Comparison of ENCODE assay signal across 8 mouse cellular contexts in genomic region chr14:25108701-25109290, GRCm38 (mm10).
DNase-seq lines count a peak whose midpoint lies in the region; ATAC-seq and TF ChIP-seq lines count a peak whose summit lies in the region.

No protein-coding gene starts in this region.

- peaks cover 3% of the 10 kb centered on the region for H3K27me3 ChIP-seq in E14TG2a.4 (ENCODE audit: insufficient read depth, low read length)
- H3K27me3 ChIP-seq in forebrain, embryonic 11.5 days (ENCODE audit: control insufficient read depth, insufficient read depth, low read length), result no peaks in the 10 kb centered on the region
- H3K27me3 ChIP-seq in kidney, embryonic 16.5 days (ENCODE audit: insufficient read depth, low read length), result no peaks in the 10 kb centered on the region
- no peaks in the 10 kb centered on the region for H3K27me3 ChIP-seq in stomach, postnatal 0 days (ENCODE audit: control insufficient read depth, insufficient read depth, low read length)

- peak overlapping the region; percentile 97 for H3K27ac ChIP-seq in forebrain, embryonic 11.5 days (ENCODE audit: low read depth, low read length)
- peak overlapping the region; percentile 97 for H3K27ac ChIP-seq in kidney, embryonic 16.5 days (ENCODE audit: low read length)
- 0 out of 2 replicates have a peak overlapping the region, but pooled peaks have one; percentile 2 for H3K27ac ChIP-seq in stomach, postnatal 0 days (replicated peaks)

- peak; percentile 96 for ATAC-seq in forebrain, embryonic 11.5 days (replicated peaks; ENCODE audit: low FRiP score)
- ATAC-seq in kidney, embryonic 16.5 days (ENCODE audit: low FRiP score, low TSS enrichment), result peak; percentile 96
- ATAC-seq in stomach, postnatal 0 days (ENCODE audit: low FRiP score, low TSS enrichment), result peak; percentile 57; the same call in 1 of the 2 replicates

- H3K9ac ChIP-seq in forebrain, embryonic 11.5 days (ENCODE audit: low read length), result peak overlapping the region; percentile 72
- H3K9ac ChIP-seq in kidney, embryonic 16.5 days (replicated peaks; ENCODE audit: low read length), result peak overlapping the region; percentile 65
- H3K9ac ChIP-seq in stomach, postnatal 0 days (ENCODE audit: low read length), result peak overlapping the region; percentile 43; the same call in 1 of the 2 replicates

- no peak for TF ChIP-seq CTCF in E14TG2a.4 (conservative IDR thresholded peaks at IDR 0.05; ENCODE audit: low read length)
- no peak for TF ChIP-seq CTCF in stomach, postnatal 0 days (IDR thresholded peaks at IDR 0.05; ENCODE audit: low read depth)

- WGBS in forebrain, embryonic 11.5 days, result 0% methylated on average over 8 of the region's 8 CpGs
- WGBS in kidney, embryonic 16.5 days, result 2% methylated on average over 8 of the region's 8 CpGs
- 15% methylated on average over 8 of the region's 8 CpGs for WGBS in stomach, postnatal 0 days

- no peaks in the 10 kb centered on the region for H3K36me3 ChIP-seq in E14TG2a.4 (ENCODE audit: insufficient read depth, low read length)
- H3K36me3 ChIP-seq in forebrain, embryonic 11.5 days (ENCODE audit: control insufficient read depth, insufficient read depth, low read length), result no peaks in the 10 kb centered on the region
- no peaks in the 10 kb centered on the region for H3K36me3 ChIP-seq in kidney, embryonic 16.5 days (ENCODE audit: insufficient read depth, low read length)
- no peaks in the 10 kb centered on the region for H3K36me3 ChIP-seq in stomach, postnatal 0 days (ENCODE audit: control insufficient read depth, insufficient read depth, low read length)

- TF ChIP-seq EP300 in stomach, postnatal 0 days (optimal IDR thresholded peaks at IDR 0.05), result no peak

- DNase-seq in adrenal gland, postnatal 14 days, result peak; percentile 63
- DNase-seq in adrenal gland, adult 18-20 months (ENCODE audit: low spot score in 2 of 2), result no peak
- DNase-seq in forebrain, embryonic 11.5 days (ENCODE audit: low spot score), result peak; percentile 92
- DNase-seq in lung, postnatal 4 days, result peak; percentile 35 to 75
- peak; percentile 29 for DNase-seq in stomach, postnatal 0 days (ENCODE audit: low spot score)
- no peak for DNase-seq in spleen, adult 18-20 months

- peak overlapping the region; percentile 38 for H3K4me2 ChIP-seq in forebrain, embryonic 11.5 days (ENCODE audit: low read depth, low read length, severe bottlenecking)
- peak overlapping the region; percentile 52 for H3K4me2 ChIP-seq in kidney, embryonic 16.5 days (replicated peaks; ENCODE audit: low read depth, low read length)
- H3K4me2 ChIP-seq in stomach, postnatal 0 days (replicated peaks; ENCODE audit: low read depth), result peak overlapping the region; percentile 39

- H3K4me3 ChIP-seq in E14TG2a.4 (replicated peaks; ENCODE audit: low read length), result peak overlapping the region; percentile 53
- H3K4me3 ChIP-seq in forebrain, embryonic 11.5 days (ENCODE audit: low read depth, low read length), result no peak overlapping the region
- H3K4me3 ChIP-seq in kidney, embryonic 16.5 days (ENCODE audit: low read length), result peak overlapping the region; percentile 25; the same call in 1 of the 2 replicates
- H3K4me3 ChIP-seq in stomach, postnatal 0 days (ENCODE audit: low read depth, low read length), result 0 out of 2 replicates have a peak overlapping the region, but pooled peaks have one; percentile 2

- peaks cover 30% of the 10 kb centered on the region for H3K4me1 ChIP-seq in E14TG2a.4 (replicated peaks; ENCODE audit: low read depth, low read length)
- peaks cover 24% of the 10 kb centered on the region; the same call in 1 of the 2 replicates for H3K4me1 ChIP-seq in forebrain, embryonic 11.5 days (replicated peaks; ENCODE audit: control insufficient read depth, insufficient read depth, low read length)
- H3K4me1 ChIP-seq in kidney, embryonic 16.5 days (ENCODE audit: insufficient read depth, low read length), result peaks cover 39% of the 10 kb centered on the region
- peaks cover 13% of the 10 kb centered on the region; the same call in 1 of the 2 replicates for H3K4me1 ChIP-seq in stomach, postnatal 0 days (replicated peaks; ENCODE audit: control insufficient read depth, insufficient read depth)

- H3K9me3 ChIP-seq in E14TG2a.4 (ENCODE audit: low read length), result no peaks in the 10 kb centered on the region
- no peaks in the 10 kb centered on the region for H3K9me3 ChIP-seq in forebrain, embryonic 11.5 days (ENCODE audit: control insufficient read depth, low read length)
- no peaks in the 10 kb centered on the region for H3K9me3 ChIP-seq in kidney, embryonic 16.5 days (ENCODE audit: low read length)
- no peaks in the 10 kb centered on the region for H3K9me3 ChIP-seq in stomach, postnatal 0 days (ENCODE audit: control insufficient read depth, low read length)

Comparison
In these comparisons a context has a peak if more than half of its experiments do, and no peak if none do; other contexts are left out.
1. DNase-seq: peak in adrenal gland, postnatal 14 days (single experiment), forebrain, embryonic 11.5 days (single experiment), lung, postnatal 4 days (2 of 2) and stomach, postnatal 0 days (single experiment); none in adrenal gland, adult 18-20 months (0 of 2) and spleen, adult 18-20 months (0 of 2).
2. H3K27ac ChIP-seq: peak in every context shown above with its lines; median percentile 97 in forebrain, embryonic 11.5 days; 97 in kidney, embryonic 16.5 days; 2 in stomach, postnatal 0 days.
3. Peak in every context shown above with its lines, with median percentiles within 50 percentile points of each other: ATAC-seq, H3K4me2 ChIP-seq and H3K9ac ChIP-seq.